Mouse (Mus musculus) 416B (cell line): Measurements from ENCODE around the gene Zbtb16.

ENCODE experiments used
- DNase-seq: peaks from one replicate; pipeline ENCODE4 v3.0.0; 2011; ENCODE audit warnings: low read depth

The Zbtb16 gene

DNA sequence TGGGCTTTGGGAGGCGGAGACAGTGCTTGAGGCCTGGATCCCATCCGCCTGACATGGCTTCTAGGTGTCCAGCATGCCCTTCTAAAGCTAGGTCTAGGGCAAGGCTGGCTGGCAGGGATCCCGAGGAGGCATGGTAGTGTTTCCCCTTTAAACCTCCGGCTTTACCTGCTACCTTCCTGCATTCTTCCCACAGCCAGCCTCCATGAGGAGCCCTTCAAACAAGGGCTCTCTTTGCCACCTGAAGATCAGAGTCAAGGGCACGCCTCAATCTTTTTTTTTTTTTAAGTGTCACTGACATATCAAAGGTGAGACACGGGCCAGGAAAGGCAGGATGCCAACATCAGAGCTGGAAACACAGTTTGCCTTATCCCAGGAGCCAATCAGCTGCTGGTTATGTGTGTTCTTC is 128.2 kb downstream of the Zbtb16 start:
- no peak for DNase-seq

DNA sequence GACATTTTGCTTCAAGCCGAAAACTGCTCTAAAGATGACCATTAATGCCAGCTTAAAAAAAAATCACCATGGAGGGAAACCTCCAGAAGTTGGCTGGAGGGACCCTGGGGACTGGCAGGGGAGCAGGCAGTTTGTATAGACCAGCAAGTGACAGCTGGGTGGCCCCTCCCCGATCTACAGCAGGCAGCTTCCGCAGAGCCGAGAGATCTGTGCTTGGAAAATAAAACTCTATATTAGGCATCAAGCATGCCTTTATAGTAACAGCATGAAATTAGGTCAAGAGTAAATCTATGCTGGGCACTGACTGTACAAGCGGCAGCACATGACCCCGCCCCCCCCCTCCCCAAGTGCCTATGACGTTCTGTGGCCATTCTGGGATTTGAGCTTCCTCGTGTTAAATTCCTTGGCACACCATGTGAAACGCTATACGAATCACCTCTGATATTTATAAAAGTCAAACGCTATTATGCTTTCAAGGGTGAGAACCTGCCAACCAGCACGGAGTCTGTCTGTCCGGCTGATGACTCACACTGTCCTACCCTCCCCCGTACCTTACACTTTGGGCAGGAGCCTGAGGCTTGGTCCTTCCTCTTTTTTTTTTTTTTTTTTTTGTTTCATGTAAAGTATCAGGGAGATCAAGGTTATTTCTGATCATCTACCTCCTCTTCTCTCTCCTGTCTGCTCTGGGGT is 128.7 kb downstream of the Zbtb16 start:
- peak; percentile 91 for DNase-seq

DNA sequence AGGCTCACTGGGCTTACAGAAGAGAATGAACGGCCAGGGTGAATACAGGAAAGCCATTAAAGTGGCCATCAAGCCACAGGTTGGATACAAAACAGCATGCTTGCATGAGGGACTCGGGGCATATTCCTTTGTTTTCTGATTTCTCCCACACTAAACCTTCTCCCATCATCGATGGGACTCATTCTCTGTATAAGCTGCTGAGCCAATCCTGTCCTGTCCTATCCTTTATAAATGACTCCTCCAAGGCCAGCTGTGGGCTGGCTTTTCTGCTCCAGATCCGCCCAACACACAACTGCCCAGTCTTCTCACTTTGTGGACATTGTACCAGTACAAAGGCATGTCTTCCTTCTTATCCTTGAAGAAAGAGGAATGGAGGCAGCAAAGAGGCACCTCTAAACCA is 134.7 kb downstream of the Zbtb16 start:
- no peak for DNase-seq

DNA sequence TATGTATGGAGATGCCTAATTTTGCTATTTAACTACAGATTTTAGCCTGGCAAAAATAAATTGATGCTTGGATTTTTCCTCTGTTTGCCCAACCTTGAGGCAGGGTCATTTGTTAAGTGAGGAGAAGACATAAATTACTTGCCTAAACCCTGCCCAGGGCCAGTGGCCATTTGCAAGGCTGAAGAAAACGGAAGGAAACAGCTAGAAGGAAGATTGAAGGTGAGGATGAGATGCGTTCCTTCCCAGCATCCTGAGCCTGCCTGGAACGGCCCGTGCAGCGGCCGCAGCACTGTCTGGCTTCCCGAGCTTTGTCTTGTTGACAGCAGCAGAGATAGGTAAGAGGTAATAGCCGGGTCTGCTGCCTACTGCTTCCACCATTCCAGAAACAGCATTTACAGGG is 135.2 kb downstream of the Zbtb16 start:
- no peak for DNase-seq

DNA sequence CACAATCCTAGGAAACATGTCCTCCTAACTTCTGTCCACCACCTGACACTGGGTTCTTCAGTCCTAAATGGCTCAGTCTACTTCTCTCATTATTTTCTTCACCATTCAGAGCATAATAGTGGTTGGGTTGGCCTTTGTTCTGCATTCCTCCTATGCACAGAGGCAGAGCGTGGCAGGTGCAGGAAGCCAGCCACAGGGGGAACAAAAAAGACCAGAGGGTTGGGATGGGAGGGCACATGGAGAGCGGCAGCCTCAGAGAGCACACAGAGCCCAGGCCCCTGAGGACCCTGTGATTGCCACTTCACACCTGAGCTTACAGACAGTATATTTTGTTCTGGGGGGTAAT is 138.6 kb downstream of the Zbtb16 start:
- no peak for DNase-seq

DNA sequence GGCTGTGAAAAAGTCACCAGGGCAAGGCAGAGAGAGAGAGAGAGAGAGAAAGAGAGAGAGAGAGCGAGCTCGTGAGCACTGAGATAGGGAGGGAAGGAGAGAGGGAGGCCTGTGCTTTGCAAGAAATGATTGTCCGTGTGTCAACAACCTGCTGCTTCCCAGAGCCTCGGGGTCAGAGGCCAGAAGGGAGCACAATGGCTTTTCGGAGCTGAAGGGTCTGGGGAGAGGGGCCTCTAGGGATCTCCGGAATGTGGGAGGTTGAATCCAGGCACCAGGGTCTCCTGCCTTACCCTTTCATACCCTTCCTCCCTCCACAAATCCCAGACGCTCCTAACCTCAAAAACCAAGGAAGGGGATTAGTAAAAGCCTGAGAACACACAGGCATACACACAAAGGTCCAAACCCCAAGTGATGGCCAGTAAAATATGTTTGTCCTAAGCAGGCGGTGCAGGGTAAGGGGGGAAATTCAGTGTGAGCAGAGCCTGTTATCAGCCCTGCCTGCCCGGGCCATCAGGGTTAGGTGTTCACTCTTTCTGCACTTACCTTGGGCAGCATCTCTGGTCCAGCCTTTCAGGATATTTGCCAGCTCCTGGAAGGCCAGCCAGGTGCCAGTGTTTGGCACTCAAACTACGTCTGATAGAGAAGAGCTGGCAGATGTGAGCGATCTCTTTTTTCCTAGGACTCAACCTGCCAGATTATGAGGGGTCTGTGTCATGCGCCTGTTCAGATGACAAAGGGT is 139.1 kb downstream of the Zbtb16 start:
- DNase-seq, result no peak

DNA sequence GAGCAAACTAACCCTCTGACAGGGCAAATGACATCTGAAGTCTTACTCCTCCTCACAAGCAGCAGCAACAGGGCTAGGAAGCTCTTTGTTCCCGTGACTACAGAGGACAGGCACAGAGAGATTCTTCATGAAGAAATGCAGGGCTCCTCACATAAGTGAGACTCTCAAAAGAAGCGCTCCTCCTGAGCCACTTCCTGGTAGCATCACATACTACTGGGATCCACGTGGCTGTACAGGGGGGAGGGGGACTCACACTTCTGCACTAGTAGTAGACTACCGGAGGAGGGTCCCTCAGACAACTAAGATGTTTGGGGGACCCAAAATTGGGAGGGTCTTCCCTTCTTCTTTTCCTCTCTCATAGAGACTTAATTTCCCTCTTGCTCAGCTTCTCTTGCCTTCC is 139.7 kb downstream of the Zbtb16 start:
- no peak for DNase-seq

DNA sequence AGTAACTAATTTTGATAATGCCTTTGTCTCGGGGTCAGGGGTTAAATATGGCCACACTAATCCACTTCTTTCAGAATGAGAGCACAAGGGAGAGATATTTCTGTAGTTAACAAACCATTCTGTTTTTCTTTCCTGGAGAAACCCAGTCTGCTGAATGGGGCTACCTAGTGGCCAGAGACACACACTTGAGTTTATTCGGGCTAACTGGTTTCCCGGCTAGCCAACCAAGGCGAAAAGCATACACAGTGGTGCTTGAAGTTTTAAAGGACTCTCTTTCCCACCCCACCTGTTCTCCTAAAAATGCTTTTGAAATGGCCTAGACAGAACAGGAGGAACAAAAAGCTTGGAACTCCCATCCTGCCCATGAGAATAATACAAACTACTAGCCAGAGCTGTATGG is 140.2 kb downstream of the Zbtb16 start:
- DNase-seq, result peak; percentile 43

DNA sequence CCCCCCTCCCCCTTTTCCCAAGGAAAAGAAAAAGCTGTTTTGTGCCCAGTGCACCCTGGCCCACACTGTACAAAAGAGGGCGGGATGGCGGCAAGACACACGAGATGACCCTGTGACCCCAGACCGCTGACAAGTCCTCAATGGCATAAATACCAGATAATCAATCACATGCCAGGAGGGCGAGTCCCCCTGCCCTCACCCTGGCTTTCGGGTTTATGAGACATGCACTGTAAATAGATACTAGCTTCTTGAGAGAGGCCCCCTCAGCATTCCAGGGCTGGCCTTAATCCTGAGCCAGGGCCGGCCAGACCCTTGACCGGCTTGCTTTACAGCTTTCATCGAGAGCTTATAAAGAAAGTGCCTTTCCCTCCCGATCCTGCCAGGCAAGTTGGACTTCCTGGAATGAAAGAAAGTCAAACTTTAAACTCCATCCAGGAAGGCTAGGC is 141.4 kb downstream of the Zbtb16 start:
- DNase-seq, result no peak

DNA sequence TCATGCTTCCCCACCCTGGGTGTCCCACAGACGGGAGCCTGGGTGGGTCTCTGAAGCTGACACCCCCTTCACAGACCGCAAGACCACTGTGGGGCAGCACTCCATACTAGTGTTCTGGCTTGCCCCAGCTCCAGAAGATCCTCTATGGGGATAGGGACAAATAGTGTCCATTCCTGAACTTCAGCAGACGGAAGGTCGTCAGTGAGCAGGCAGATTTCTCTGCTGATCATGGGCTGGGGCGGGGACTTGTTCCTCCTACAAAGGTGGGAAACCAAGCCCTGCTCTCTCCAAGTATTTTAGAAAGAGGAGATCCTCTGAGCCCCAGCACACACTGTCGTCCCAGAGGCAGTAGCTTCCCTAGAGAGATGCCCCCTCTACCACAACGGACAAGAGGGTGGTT is 142.3 kb downstream of the Zbtb16 start:
- no peak for DNase-seq

DNA sequence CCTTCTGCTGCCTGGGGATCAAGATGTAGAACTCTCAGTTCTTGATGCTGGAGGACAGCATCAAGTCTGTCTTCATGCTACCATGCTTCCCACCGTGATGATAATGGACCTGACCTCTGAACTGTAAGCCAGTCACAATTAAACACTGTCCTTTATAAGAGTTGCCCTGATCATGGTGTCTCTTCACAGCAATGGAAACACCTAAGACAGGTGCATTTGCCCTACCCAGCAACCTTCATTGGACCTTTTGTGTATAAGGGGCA is 146.4 kb downstream of the Zbtb16 start:
- no peak for DNase-seq

DNA sequence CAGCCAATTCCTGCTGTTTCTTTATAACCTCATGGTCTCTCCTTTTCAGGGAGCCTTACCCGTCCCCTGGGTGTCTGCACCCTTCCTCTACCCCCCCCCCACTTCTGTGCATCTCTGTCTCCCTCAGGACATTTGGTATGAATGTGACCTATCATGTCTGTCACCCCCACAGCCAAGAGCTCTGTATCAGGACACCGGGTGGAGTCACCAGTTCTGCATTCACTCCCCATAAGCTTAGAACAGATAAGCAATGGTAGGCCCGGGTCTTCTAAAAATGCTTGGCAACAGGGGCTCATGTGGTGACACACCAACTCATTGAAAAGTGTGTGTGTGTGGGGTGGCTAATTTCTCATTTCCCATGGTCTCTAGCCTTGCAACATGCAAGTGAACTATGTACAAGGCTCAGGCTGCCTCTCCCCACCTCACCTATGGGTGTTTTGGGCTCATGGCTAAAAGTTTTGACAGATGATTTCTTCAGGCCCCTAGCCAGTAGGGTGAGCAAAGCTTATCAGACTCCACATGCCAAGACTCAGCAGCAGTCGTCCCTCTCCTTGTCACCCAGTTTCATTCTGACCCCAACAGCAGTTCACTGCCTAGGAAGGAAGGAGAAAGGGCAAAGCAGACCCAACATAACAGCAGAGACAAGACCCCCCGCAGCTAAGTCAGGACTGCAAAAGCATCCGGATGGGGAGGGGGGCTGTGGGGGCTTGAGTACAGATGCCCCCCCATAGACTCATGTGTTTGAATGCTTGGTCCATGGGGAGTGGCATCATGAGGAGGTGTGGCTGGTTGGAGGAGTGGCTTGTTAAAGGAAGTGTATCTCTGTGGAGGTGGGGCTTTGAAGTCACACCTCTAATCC is 146.9 kb downstream of the Zbtb16 start:
- DNase-seq, result no peak

DNA sequence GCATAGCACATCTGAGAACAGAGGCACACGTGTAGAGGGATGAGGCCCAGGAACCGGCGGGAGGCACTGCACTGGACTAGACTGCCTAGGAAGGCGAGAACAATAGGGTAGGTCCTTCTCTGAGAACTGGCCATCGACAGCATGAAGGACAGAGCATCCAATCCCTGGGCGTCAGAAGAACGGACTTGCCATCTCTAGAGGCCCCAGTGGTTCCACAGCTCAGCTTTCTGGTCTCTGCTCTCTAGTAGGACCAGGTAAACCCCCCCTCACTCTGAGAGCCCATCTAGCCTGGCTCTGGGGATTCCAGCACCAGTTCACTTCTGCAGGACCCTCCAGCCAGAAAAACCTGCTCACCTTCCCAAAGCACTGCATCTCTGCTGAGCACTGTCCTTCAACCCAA is 148.1 kb downstream of the Zbtb16 start:
- DNase-seq, result no peak

DNA sequence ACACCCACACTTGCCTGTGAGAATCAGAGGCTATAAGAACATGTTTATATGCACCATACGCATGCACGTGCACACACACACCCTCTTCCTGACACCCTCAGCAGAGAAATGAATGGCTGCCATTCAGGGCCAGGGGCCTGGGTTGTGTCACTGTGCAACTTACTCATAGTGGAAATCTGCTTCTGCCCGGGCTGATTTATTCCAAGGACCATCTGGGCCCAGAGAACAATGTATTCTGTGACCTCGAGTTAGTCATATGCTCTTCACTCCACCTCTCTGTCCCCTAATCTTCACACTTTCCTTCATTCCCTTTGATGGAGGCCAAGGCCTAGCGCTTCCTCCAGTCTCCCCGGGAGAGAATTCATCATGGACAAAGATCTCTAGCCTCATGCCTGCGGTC is 150.3 kb downstream of the Zbtb16 start:
- no peak for DNase-seq

DNA sequence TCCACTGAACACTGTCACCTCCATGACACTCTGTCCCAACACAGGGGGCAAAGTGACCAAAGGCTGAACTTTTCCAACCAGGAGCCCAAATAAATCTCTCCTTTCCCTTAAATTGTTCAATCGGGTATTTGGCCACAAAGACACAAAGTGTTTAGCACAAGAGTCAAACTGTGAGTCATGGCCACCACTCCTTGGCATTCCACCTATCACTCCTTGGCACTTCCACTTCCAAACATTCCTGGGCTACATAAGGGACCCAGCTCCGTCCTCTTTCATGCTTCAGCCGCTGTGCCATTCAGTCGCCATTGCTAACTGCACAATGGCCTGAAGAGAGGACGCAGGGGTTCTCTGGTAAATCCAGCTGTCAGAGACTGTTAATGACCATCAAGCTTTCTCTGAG is 151.9 kb downstream of the Zbtb16 start:
- DNase-seq, result no peak

DNA sequence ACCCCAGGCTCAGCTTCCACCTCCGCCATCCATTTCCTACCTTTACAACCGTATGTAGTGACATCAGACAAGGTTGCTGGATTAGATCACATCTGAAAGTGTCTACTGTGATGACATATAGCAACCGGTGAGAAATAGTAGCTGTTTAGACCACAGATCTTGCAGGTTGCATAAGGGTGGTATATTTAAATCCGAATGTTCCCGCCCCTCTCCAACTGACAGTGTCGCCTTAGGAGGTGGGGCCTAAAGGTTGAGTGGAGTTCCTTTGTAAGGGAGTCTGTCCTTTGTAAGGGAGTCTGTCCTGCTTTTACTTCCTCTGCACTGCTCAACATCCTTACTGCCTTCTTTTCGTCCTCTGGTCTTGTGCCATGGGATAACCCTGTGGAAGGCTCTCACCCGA is 154.8 kb downstream of the Zbtb16 start:
- DNase-seq, result no peak

DNA sequence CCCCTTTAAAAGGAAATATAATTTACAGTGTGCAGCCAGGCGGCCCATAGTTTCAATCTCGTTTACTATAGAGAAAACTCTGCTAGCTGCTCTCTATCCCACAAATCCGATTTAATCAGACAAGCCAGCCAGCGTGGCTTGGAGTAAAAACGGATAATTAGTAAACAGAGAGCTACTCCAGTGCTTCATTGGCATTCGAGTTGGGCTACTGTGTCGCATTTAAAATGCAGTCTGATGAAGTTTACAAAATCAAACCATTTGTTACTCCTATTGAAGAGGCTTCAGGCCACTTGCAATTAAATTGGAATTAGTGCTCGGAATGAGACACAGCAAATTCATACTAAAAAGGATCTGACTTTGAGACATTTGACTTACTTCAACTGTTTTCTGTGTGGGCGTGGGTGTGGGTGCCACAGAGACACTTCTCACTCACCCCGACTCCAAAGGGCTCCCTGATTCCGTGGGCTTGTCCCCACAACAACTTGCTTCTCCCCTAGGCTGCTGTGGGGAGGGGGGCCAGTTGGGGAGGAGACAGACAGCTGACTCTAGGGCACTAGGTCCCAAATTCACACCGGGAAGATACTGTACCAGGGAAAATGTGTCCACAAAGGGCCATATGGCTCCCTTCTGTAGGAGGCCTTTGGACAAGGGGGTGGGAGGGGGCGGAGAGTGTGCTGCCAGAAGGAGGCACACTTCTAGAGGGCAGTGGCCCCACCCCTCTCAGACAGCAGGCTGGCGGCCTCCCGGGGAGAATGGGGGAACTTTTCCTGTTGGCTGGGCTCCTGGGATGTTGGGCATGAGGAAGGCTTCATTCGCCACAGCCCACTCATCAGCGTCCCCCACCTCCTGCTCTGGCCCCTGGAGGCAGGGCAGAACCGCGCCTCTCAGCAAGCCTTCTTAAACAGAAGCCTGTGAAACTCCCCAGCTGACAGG is 157.3 kb downstream of the Zbtb16 start:
- no peak for DNase-seq

DNA sequence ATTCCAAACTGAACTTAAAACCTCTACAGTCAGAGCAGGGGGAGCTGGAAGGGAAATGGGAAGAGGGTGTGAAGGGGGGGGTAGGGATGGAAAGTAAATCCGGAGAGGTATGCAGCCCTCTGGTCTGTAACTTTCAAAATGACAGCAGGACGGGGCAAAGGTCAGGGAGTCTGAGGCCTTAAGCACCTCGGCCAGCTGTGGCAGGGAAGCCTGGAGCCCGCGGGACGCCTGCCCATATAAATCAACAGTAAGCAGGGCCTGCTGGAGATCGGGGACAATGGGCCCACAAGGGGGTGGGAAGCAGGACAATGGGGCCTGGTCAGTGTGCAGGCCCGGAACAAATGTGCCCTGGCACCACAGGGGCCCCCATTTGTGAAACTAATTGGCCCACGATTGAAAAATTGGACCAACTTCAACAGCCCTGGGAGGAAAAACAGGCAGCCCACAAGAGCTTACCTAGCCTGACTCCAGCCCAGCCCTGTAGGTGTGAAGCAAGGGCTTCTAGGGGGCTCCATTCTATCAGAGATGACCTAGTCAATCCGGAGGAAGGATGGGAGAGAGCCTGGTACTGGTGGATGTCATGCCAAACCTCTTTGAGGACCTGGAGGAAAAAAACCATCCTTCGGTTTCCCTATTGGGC is 160.8 kb downstream of the Zbtb16 start:
- DNase-seq, result no peak

DNA sequence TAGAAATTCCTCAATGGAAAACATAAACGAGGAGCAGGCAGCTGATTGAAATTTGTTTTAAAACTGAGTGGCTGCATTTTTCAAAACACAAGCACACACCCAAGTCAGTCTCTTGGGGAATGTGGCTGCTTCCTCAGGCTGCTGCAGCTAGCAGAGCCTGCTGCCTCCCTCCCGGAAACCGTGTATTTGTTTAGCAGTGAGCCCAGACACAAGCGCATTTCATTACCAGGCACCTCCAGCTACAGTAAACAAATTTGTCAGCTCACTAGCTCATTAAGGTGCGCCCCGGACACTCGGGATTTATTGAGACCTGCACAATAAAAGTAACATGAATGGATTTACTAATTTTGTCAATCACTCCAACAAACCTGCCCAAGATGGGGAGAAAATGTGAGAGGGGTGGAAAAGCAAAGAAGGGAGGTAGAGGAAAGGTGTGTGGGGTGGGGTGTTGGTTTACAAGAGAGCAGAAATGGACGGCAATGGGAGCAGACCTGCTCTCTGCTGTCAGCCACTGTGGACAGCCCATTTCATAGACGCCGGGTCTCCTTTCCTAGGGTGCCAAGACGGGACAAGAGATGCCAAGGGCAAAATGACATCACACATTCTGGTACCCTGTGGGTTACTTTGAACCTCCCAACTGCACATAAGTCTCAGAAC is 161.5 kb downstream of the Zbtb16 start:
- no peak for DNase-seq

DNA sequence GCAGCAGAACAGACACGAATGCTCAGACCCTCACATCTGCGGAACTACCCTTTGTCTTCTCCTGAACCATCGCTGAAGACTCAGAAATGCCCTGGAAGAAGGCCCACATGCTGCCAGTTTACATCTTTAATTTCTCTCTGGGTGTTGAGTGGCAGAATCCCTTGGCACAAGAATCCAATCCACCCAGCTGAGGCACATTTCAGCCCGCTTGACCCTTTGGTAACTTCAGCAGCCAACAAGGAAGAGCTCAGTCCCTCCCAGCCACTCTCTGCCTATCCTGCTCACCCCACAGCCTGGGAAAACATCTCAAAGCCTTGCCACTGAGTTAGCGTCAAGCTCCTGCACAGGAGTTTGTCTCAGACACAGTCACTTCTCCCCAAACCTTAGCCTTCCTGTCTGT is 162.2 kb downstream of the Zbtb16 start:
- no peak for DNase-seq

DNA sequence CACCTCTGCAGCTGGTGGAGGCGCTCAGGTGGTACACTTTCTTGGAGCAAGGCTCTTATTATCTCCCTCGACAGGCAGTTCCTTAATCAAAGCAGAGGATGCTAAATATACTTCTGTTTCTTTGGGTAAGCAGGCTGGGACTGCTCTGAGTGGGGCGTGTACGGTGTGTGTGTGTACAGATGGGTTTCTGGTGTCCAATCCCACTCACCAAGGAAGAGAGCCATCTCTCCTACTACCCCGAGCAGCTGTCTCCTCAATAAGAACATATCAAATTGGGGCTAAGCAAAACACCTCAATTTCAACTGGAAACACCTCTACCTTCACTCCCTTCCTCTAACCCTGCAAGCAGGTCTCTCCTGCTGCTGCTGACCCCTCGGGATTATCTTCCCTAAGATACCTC is 162.8 kb downstream of the Zbtb16 start:
- no peak for DNase-seq
